Mouse (Mus musculus) right cerebral cortex, adult 18-20 months (tissue): ENCODE results near the gene Syne3.

Experiments used
- DNase-seq: peaks from one replicate; pipeline ENCODE4 v3.0.0; 2022; ENCODE audit warnings: mixed read lengths

Gene Syne3

GRCm38 (mm10) chr12:105025271-105025946 lies 15.8 kb upstream of the Syne3 start:
- DNase-seq: peak; percentile 71

GRCm38 (mm10) chr12:105022776-105023175 lies 13.2 kb upstream of the Syne3 start:
- DNase-seq: no peak

GRCm38 (mm10) chr12:105022141-105022540 lies 12.5 kb upstream of the Syne3 start:
- DNase-seq: no peak

GRCm38 (mm10) chr12:105021441-105022069 lies 11.9 kb upstream of the Syne3 start:
- DNase-seq: no peak

GRCm38 (mm10) chr12:105019359-105020219 lies 10.0 kb upstream of the Syne3 start:
- DNase-seq: no peak

GRCm38 (mm10) chr12:105016639-105017038 lies 7.0 kb upstream of the Syne3 start:
- DNase-seq: no peak

- no peak for DNase-seq
Measured at GRCm38 (mm10) chr12:105016199-105016598, 6.6 kb upstream of the Syne3 start.

GRCm38 (mm10) chr12:105013065-105013464 lies 3.5 kb upstream of the Syne3 start:
- DNase-seq: peak; percentile 75

GRCm38 (mm10) chr12:105012314-105012713 lies 2.7 kb upstream of the Syne3 start:
- DNase-seq: no peak

- no peak for DNase-seq
Measured at GRCm38 (mm10) chr12:105011589-105011988, 2.0 kb upstream of the Syne3 start.

GRCm38 (mm10) chr12:105010213-105010790 lies 693 bp upstream of the Syne3 start:
- DNase-seq: no peak

GRCm38 (mm10) chr12:105008752-105009178 lies 844 bp downstream of the Syne3 start:
- DNase-seq: peak; percentile 41

GRCm38 (mm10) chr12:105008150-105008549 lies 1.5 kb downstream of the Syne3 start:
- DNase-seq: no peak

GRCm38 (mm10) chr12:105005715-105005972 lies 4.0 kb downstream of the Syne3 start:
- no peak for DNase-seq

GRCm38 (mm10) chr12:105004956-105005714 lies 4.5 kb downstream of the Syne3 start:
- no peak for DNase-seq

- DNase-seq: no peak
Measured at GRCm38 (mm10) chr12:105003715-105004114, 5.9 kb downstream of the Syne3 start.

- DNase-seq: no peak
Measured at GRCm38 (mm10) chr12:105003158-105003557, 6.5 kb downstream of the Syne3 start.

- no peak for DNase-seq
Measured at GRCm38 (mm10) chr12:105002340-105003132, 7.1 kb downstream of the Syne3 start.

- DNase-seq: no peak
Measured at GRCm38 (mm10) chr12:105001317-105001716, 8.3 kb downstream of the Syne3 start.

GRCm38 (mm10) chr12:105000487-105001283 lies 8.9 kb downstream of the Syne3 start:
- no peak for DNase-seq

- DNase-seq: no peak
Measured at GRCm38 (mm10) chr12:104999171-104999570, 10.4 kb downstream of the Syne3 start.
